Mouse (Mus musculus) cortical plate, adult 2 months (tissue): ENCODE results near the gene Tbc1d22a. TPM values are rescaled to one million over a fixed set of nuclear protein-coding genes. Genes with fewer than 3 reads are reported as not detected.

ENCODE experiments used
- H3K27ac ChIP-seq: fragments of 200-500 bp; 2 replicates; pipeline ENCODE4 v1.5.1; 2012; ENCODE audit warnings: low read length, control low read depth, inconsistent platforms; ENCODE audit not compliant: insufficient read depth
- H3K4me1 ChIP-seq: fragments of 200-500 bp; 2 replicates; pipeline ENCODE4 v1.6.1; 2011; ENCODE audit warnings: low read length; ENCODE audit not compliant: control insufficient read depth, insufficient read depth
- H3K4me3 ChIP-seq: fragments of 200-500 bp; 2 replicates; pipeline ENCODE4 v1.5.1; 2011; ENCODE audit warnings: mild to moderate bottlenecking, low read length, control low read depth; ENCODE audit not compliant: insufficient read depth
- CTCF ChIP-seq: fragments of 200-500 bp; IDR thresholded peaks from 2 replicates; pipeline ENCODE4 v1.5.1; 2011; ENCODE audit warnings: mild to moderate bottlenecking, control low read depth, low read length; ENCODE audit not compliant: insufficient read depth; ENCODE audit errors: extremely low read depth
- POLR2A ChIP-seq: fragments of 200-500 bp; IDR thresholded peaks from 2 replicates; pipeline ENCODE4 v1.6.1; 2011; ENCODE audit warnings: mild to moderate bottlenecking, low read length, control low read depth; ENCODE audit not compliant: insufficient read depth; ENCODE audit errors: extremely low read depth
- polyA plus RNA-seq: library from polyadenylated mRNA; depleted of rRNA; stranded (reverse); fragments of >200 nt; gene quantifications from 2 replicates; pipeline ENCODE4 v1.2.3, GENCODE M21; 2012

Tbc1d22a gene
- polyA plus RNA-seq, 1 experiment = 33.9 TPM

GRCm38 (mm10) chr15:86404866-86405265, 190.6 kb downstream of the Tbc1d22a start:
- Histone ChIP-seq H3K4me1 (no peaks in the 10 kb centered on the region), H3K27ac (no peak overlapping the region), H3K4me3 (no peak overlapping the region)
- no peak for TF ChIP-seq CTCF
- TF ChIP-seq POLR2A = no peak

GRCm38 (mm10) chr15:86405527-86405926, 191.3 kb downstream of the Tbc1d22a start:
- Histone ChIP-seq H3K4me1 (no peaks in the 10 kb centered on the region), H3K27ac (no peak overlapping the region), H3K4me3 (no peak overlapping the region)
- TF ChIP-seq CTCF (peak; percentile 79), POLR2A (no peak)

GRCm38 (mm10) chr15:86409352-86409751, 195.1 kb downstream of the Tbc1d22a start:
- Histone ChIP-seq H3K4me3 (no peak overlapping the region), H3K4me1 (no peaks in the 10 kb centered on the region), H3K27ac (no peak overlapping the region)
- peak; percentile 62 for TF ChIP-seq CTCF
- TF ChIP-seq POLR2A = no peak

- Histone ChIP-seq H3K4me1 (no peaks in the 10 kb centered on the region), H3K4me3 (no peak overlapping the region), H3K27ac (no peak overlapping the region)
- TF ChIP-seq POLR2A (no peak), CTCF (no peak)
These were observed 197.3 kb downstream of the Tbc1d22a start for GRCm38 (mm10) chr15:86411532-86412080.

GRCm38 (mm10) chr15:86415951-86416350, 201.7 kb downstream of the Tbc1d22a start:
- no peak overlapping the region for H3K27ac ChIP-seq
- peaks cover 3% of the 10 kb centered on the region for H3K4me1 ChIP-seq
- H3K4me3 ChIP-seq = no peak overlapping the region
- TF ChIP-seq POLR2A = no peak
- no peak for TF ChIP-seq CTCF

GRCm38 (mm10) chr15:86418436-86418835, 204.2 kb downstream of the Tbc1d22a start:
- Histone ChIP-seq H3K4me1 (peaks cover 3% of the 10 kb centered on the region), H3K4me3 (no peak overlapping the region), H3K27ac (no peak overlapping the region)
- TF ChIP-seq POLR2A (no peak), CTCF (no peak)

GRCm38 (mm10) chr15:86419620-86420019, 205.4 kb downstream of the Tbc1d22a start:
- Histone ChIP-seq H3K4me1 (peaks cover 3% of the 10 kb centered on the region), H3K27ac (no peak overlapping the region), H3K4me3 (no peak overlapping the region)
- TF ChIP-seq CTCF (no peak), POLR2A (no peak)

GRCm38 (mm10) chr15:86422858-86423257, 208.6 kb downstream of the Tbc1d22a start:
- no peak for TF ChIP-seq POLR2A
- no peak for TF ChIP-seq CTCF
- Histone ChIP-seq H3K27ac (no peak overlapping the region), H3K4me3 (no peak overlapping the region), H3K4me1 (peaks cover 3% of the 10 kb centered on the region)

- H3K4me1 ChIP-seq = peaks cover 3% of the 10 kb centered on the region
- H3K27ac ChIP-seq = no peak overlapping the region
- no peak for TF ChIP-seq CTCF
- TF ChIP-seq POLR2A = no peak
- no peak overlapping the region for H3K4me3 ChIP-seq
These were observed 209.6 kb downstream of the Tbc1d22a start for GRCm38 (mm10) chr15:86423884-86424283.

GRCm38 (mm10) chr15:86424971-86425370, 210.7 kb downstream of the Tbc1d22a start:
- TF ChIP-seq CTCF = no peak
- TF ChIP-seq POLR2A = no peak
- no peak overlapping the region for H3K27ac ChIP-seq
- H3K4me1 ChIP-seq = no peaks in the 10 kb centered on the region
- no peak overlapping the region for H3K4me3 ChIP-seq
